Mouse (Mus musculus) liver, postnatal 0 days (tissue): ENCODE data around the gene Msmp. TPM values are rescaled to one million over a fixed set of nuclear protein-coding genes. Genes with fewer than 3 reads are reported as not detected.

Experiments used
- ATAC-seq: fragments of 200-750 bp; cut with Nextera tagmentation; 2 replicates; pipeline ENCODE4 v1.8.0; 2017; ENCODE audit warnings: mild to moderate bottlenecking, moderate library complexity
- DNase-seq: peaks from one replicate; pipeline ENCODE4 v3.0.0-alpha.2; 2016
- H3K27ac ChIP-seq: fragments of 300-500 bp; sonication (generic); 2 replicates; pipeline ENCODE4 v1.5.1; 2014; ENCODE audit warnings: antibody characterized with exemption, moderate library complexity, mild to moderate bottlenecking, low read depth
- H3K27me3 ChIP-seq: fragments of 300-500 bp; sonication (generic); 2 replicates; pipeline ENCODE4 v1.6.1; 2014; ENCODE audit warnings: low read length, control low read depth, mixed read lengths; ENCODE audit not compliant: insufficient read depth
- H3K36me3 ChIP-seq: fragments of 300-500 bp; sonication (generic); replicated peaks from 2 replicates; pipeline ENCODE4 v1.6.1; 2014; ENCODE audit warnings: mild to moderate bottlenecking, control low read depth, low read length, moderate library complexity, mixed read lengths; ENCODE audit not compliant: insufficient read depth
- H3K4me1 ChIP-seq: fragments of 300-500 bp; sonication (generic); 2 replicates; pipeline ENCODE4 v1.6.1; 2014; ENCODE audit warnings: antibody characterized with exemption, mild to moderate bottlenecking, control low read depth; ENCODE audit not compliant: insufficient read depth
- H3K4me2 ChIP-seq: fragments of 300-500 bp; sonication (generic); 2 replicates; pipeline ENCODE4 v1.6.1; 2014; ENCODE audit warnings: low read depth, mild to moderate bottlenecking, low read length, moderate library complexity, mixed read lengths
- H3K4me3 ChIP-seq: fragments of 300-500 bp; sonication (generic); 2 replicates; pipeline ENCODE4 v1.5.1; 2014; ENCODE audit warnings: low read depth, low read length
- H3K9ac ChIP-seq: fragments of 300-500 bp; sonication (generic); replicated peaks from 2 replicates; pipeline ENCODE4 v1.6.1; 2014; ENCODE audit warnings: mild to moderate bottlenecking, moderate library complexity
- H3K9me3 ChIP-seq: fragments of 300-500 bp; sonication (generic); 2 replicates; pipeline ENCODE4 v1.6.1; 2016; ENCODE audit warnings: mild to moderate bottlenecking, control low read depth, low read length, mixed read lengths
- CTCF ChIP-seq: sonication (generic); IDR thresholded peaks from 2 replicates; pipeline ENCODE4 v1.5.1; 2016; ENCODE audit warnings: antibody characterized with exemption, low read depth
- EP300 ChIP-seq: IDR thresholded peaks from 2 replicates; pipeline ENCODE4 v1.6.1; 2016; ENCODE audit warnings: antibody characterized with exemption, low read depth, mild to moderate bottlenecking
- WGBS: fragments of 180-500 bp; shearing (Covaris S2); extraction: QIAGEN DNeasy Blood & Tissue Kit; methylation state at CpG from one replicate; pipeline ENCODE4 v1.1.7; 2014; ENCODE audit not compliant: insufficient replicate concordance; 5-methylcytosine and 5-hydroxymethylcytosine counted together
- polyA plus RNA-seq: library from polyadenylated mRNA; unstranded; fragments of >200 nt; fragmentation: Nextera tagmentation; extraction: Ambion mirVana; gene quantifications from 2 replicates; pipeline ENCODE4 v1.2.1, GENCODE M21; 2015

The Msmp gene
- polyA plus RNA-seq, 1 experiment from 2014 or later, result 0.96 TPM

GRCm38 (mm10) chr4:43559519-43560242, 24.6 kb downstream of the Msmp start:
- Histone ChIP-seq H3K27me3 (no peaks in the 10 kb centered on the region), H3K36me3 (peaks cover 33% of the 10 kb centered on the region), H3K4me3 (peak overlapping the region; percentile 75), H3K9me3 (no peaks in the 10 kb centered on the region), H3K4me1 (peaks cover 49% of the 10 kb centered on the region), H3K4me2 (peak overlapping the region; percentile 95), H3K27ac (peak overlapping the region; percentile 99), H3K9ac (peak overlapping the region; percentile 89)
- ATAC-seq (no peak), DNase-seq (no peak)
- 34% methylated on average over 13 of the region's 13 CpGs for WGBS
- TF ChIP-seq EP300 (no peak), CTCF (no peak)

DNA sequence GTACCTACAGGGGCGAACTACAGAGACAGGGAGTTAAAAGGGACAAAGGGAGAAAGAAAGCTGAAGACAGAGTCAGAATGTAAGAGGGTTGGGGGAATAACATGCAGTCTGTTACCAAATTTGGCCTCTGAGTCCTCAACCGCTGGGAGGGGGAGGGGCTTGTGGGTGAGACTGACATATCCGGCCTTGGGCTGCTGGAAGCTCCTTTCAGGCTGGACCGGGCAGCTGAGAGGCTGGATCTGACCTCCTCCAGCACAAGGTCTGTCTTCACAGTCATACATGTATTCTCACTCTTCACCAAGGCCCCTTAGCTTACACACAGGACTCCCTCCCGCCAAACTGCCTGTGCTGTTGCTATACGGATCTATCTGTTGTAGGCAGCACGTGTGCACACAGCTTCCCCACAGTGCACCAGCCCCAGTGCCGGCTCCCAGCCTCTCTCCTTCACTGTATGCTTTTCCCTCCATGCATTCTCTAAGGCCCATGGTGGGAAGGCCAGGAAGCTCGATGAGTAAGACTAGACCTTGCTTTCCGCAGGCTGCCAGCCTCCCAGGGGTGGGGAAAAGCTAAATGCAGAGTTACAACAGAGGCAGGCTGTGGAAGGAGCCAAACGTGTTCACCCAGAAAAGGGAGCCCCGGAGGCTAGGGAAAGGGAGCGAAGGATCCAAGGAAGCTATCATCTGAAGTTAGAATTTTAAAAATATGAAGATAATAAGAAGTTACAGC, 25.5 kb downstream of the Msmp start:
- H3K4me3 ChIP-seq, result peak overlapping the region; percentile 75
- peak; percentile 77 for DNase-seq
- H3K9me3 ChIP-seq, result no peaks in the 10 kb centered on the region
- peak overlapping the region; percentile 89 for H3K9ac ChIP-seq
- TF ChIP-seq CTCF, result no peak
- no peak for TF ChIP-seq EP300
- H3K27me3 ChIP-seq, result no peaks in the 10 kb centered on the region
- peak overlapping the region; percentile 95 for H3K4me2 ChIP-seq
- peaks cover 42% of the 10 kb centered on the region for H3K36me3 ChIP-seq
- peaks cover 44% of the 10 kb centered on the region for H3K4me1 ChIP-seq
- peak overlapping the region; percentile 75 for H3K27ac ChIP-seq
- ATAC-seq, result no peak
- WGBS, result 8% methylated on average over 13 of the region's 13 CpGs

- peaks cover 37% of the 10 kb centered on the region for H3K4me1 ChIP-seq
- peaks cover 49% of the 10 kb centered on the region for H3K36me3 ChIP-seq
- ATAC-seq, result no peak
These were observed 26.2 kb downstream of the Msmp start for GRCm38 (mm10) chr4:43558028-43558630.

DNA sequence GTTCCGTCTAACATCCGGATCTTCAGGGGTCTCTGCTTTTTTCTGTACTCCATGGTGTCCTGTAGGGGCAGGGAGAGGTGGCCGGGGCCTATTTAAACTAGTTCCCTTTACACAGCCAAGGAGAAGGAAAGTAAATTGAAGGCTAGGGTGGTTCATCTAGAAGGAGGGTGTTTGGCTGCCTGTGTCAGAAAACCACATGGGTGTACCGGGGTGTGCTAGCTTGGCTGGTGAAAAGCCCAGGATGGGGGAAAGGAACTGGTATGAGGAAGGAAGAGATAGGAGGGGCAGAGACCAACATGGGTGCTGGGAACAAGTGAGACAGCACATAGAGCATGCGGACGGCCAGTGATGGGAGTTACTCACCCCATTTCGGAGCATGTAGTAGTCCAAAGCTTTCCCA, 28.4 kb downstream of the Msmp start:
- Histone ChIP-seq H3K36me3 (peaks cover 71% of the 10 kb centered on the region), H3K27ac (no peak overlapping the region), H3K4me3 (no peak overlapping the region), H3K4me1 (peaks cover 34% of the 10 kb centered on the region), H3K27me3 (no peaks in the 10 kb centered on the region), H3K9me3 (peaks cover 4% of the 10 kb centered on the region; the same call in 1 of the 2 replicates), H3K9ac (no peak overlapping the region), H3K4me2 (no peak overlapping the region)
- DNase-seq (no peak), ATAC-seq (no peak)
- TF ChIP-seq EP300, result no peak
- TF ChIP-seq CTCF, result no peak
- 77% methylated on average over 7 of the region's 7 CpGs for WGBS

More at GRCm38 (mm10) chr4:43558028-43558630, 26.2 kb downstream of the Msmp start:
- no peak for DNase-seq
- peak overlapping the region; percentile 89 for H3K9ac ChIP-seq
- no peaks in the 10 kb centered on the region for H3K27me3 ChIP-seq
- peak overlapping the region; percentile 75 for H3K27ac ChIP-seq
- 18% methylated on average over 5 of the region's 5 CpGs for WGBS
- no peaks in the 10 kb centered on the region for H3K9me3 ChIP-seq
- H3K4me3 ChIP-seq, result peak overlapping the region; percentile 75
- TF ChIP-seq EP300 (no peak), CTCF (no peak)
- peak overlapping the region; percentile 95 for H3K4me2 ChIP-seq

DNA sequence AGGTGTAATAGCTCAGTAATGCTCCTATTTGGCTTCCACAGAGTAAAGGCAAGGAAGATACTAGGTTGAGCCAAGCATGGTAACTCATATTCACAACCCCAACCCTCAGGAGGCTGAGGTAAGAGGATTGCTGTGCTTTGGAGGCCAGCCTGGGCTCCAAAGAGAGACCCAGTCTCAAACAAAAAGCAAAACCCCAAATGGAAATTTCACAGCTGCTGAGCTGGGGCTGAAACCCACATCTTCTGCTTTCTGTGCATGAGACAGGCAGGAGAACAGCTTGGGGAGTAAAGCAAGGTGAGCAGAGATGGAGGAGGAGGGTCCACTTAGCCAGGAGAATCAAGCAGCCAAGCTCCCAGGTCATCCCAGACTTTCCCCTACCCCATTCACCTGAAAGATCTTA, 30.4 kb downstream of the Msmp start:
- no peak for ATAC-seq

DNA sequence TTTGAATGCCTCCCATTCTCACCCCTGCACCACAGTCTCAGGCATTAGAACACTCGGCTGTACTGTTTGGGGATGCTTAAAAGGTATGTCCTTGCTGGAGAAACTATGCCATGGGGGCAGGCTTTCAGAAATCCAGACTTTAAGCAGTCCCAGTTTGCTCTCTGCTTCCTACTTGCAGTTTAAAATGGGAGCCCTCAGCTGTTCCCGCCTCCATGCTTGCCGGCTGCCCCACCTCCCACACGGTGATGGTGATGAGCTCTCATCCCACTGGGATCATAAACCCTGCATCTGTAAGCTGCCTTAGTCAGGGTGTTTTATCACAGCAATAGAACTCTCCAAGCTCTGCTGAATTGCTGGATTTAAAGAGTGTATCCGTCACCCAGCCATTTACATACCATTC, 31.9 kb downstream of the Msmp start:
- H3K4me1 ChIP-seq, result no peaks in the 10 kb centered on the region; the same call in 1 of the 2 replicates
- ATAC-seq, result no peak
- no peak for DNase-seq

More for the DNA sequence above, 30.4 kb downstream of the Msmp start:
- TF ChIP-seq EP300, result no peak
- TF ChIP-seq CTCF, result no peak
- Histone ChIP-seq H3K4me2 (no peak overlapping the region), H3K36me3 (peaks cover 86% of the 10 kb centered on the region), H3K4me3 (no peak overlapping the region), H3K27ac (no peak overlapping the region), H3K9ac (no peak overlapping the region), H3K9me3 (peaks cover 4% of the 10 kb centered on the region; the same call in 1 of the 2 replicates), H3K4me1 (peaks cover 14% of the 10 kb centered on the region), H3K27me3 (no peaks in the 10 kb centered on the region)
- DNase-seq, result no peak

More for the DNA sequence above, 31.9 kb downstream of the Msmp start:
- Histone ChIP-seq H3K27me3 (no peaks in the 10 kb centered on the region), H3K27ac (no peak overlapping the region), H3K4me3 (no peak overlapping the region), H3K9me3 (peaks cover 4% of the 10 kb centered on the region; the same call in 1 of the 2 replicates), H3K9ac (no peak overlapping the region), H3K4me2 (no peak overlapping the region), H3K36me3 (peaks cover 99% of the 10 kb centered on the region)
- TF ChIP-seq EP300 (no peak), CTCF (no peak)
- 96% methylated on average over 5 of the region's 5 CpGs for whole genome bisulfite sequencing
